In genomic region chr8:106359650-106360338, GRCm38 (mm10) we compare ENCODE assay signal across 19 mouse cellular contexts. TPM values are rescaled to one million over a fixed set of nuclear protein-coding genes. Genes with fewer than 3 reads are reported as not detected.
"Had no signal": no experiment of that assay in that cellular context is flagged by ENCODE, and none has a peak within 500 bp of the region (broad histone marks: within the 10 kb centered on the region; RNA-seq: fewer than 3 reads in every experiment).

No protein-coding gene starts in this region.

- H3K9ac ChIP-seq: lung, embryonic 14.5 days; midbrain, embryonic 12.5 days; neural tube, embryonic 13.5 days; neural tube, embryonic 15.5 days had no signal

- H3K27ac ChIP-seq: midbrain, embryonic 10.5 days; midbrain, embryonic 12.5 days; neural tube, embryonic 13.5 days; neural tube, embryonic 15.5 days had no signal

- H3K4me3 ChIP-seq: midbrain, embryonic 10.5 days; midbrain, embryonic 12.5 days; myocyte; neural tube, embryonic 13.5 days; neural tube, embryonic 15.5 days had no signal

- H3K9me3 ChIP-seq: midbrain, embryonic 10.5 days; midbrain, embryonic 12.5 days; neural tube, embryonic 13.5 days; neural tube, embryonic 15.5 days had no signal

- H3K4me1 ChIP-seq: midbrain, embryonic 12.5 days; neural tube, embryonic 13.5 days; neural tube, embryonic 15.5 days had no signal

- H3K4me2 ChIP-seq: lung, embryonic 14.5 days; midbrain, embryonic 12.5 days; neural tube, embryonic 13.5 days; neural tube, embryonic 15.5 days had no signal

- H3K27me3 ChIP-seq: midbrain, embryonic 12.5 days; neural tube, embryonic 13.5 days; neural tube, embryonic 15.5 days had no signal

- H3K36me3 ChIP-seq: midbrain, embryonic 10.5 days; midbrain, embryonic 12.5 days; neural tube, embryonic 13.5 days; neural tube, embryonic 15.5 days had no signal

- ATAC-seq: midbrain, embryonic 16.5 days had no signal

- DNase-seq: lung, adult 18-20 months; lung, embryonic 14.5 days; lung, postnatal 10 days; lung, postnatal 4 days; midbrain, embryonic 14.5 days; retina, postnatal 1 day; right cerebral cortex, postnatal 14 days; right cerebral cortex, postnatal 4 days; spleen, adult 18-20 months; thymus, adult 18-20 months; thymus, postnatal 14 days; thymus, postnatal 36 days had no signal

RNA-seq across cellular contexts. Expression of gene Smpd3, which starts 22.0 kb away (rescaled TPM):
- total RNA-seq: megakaryocyte-erythroid progenitor cell, adult 5-6 weeks had no signal
